Mouse (Mus musculus) ES-Bruce4 (cell line): Measurements from ENCODE around the gene D230025D16Rik. TPM values are rescaled to one million over a fixed set of nuclear protein-coding genes. Genes with fewer than 3 reads are reported as not detected.

Experiments
- H3K27ac ChIP-seq: 2 replicates; pipeline ENCODE4 v1.5.1; 2012; ENCODE audit warnings: low read length, inconsistent platforms; ENCODE audit not compliant: insufficient read depth
- H3K27me3 ChIP-seq: 2 replicates; pipeline ENCODE4 v1.6.1; 2012; ENCODE audit warnings: mild to moderate bottlenecking, low read length, inconsistent platforms; ENCODE audit not compliant: control insufficient read depth, poor library complexity, insufficient read depth, severe bottlenecking
- H3K36me3 ChIP-seq: 2 replicates; pipeline ENCODE4 v1.6.1; 2012; ENCODE audit warnings: inconsistent platforms, mild to moderate bottlenecking, low read length, moderate library complexity; ENCODE audit not compliant: control insufficient read depth, poor library complexity, insufficient read depth, severe bottlenecking
- H3K4me1 ChIP-seq: one replicate; pipeline ENCODE4 v1.8.1; 2011; ENCODE audit warnings: low read length; ENCODE audit not compliant: control insufficient read depth, insufficient read depth
- H3K4me3 ChIP-seq: 2 replicates; pipeline ENCODE4 v1.5.1; 2011; ENCODE audit warnings: low read depth, mild to moderate bottlenecking, low read length
- H3K9ac ChIP-seq: 2 replicates; pipeline ENCODE4 v1.6.1; 2012; ENCODE audit warnings: low read depth, mild to moderate bottlenecking, inconsistent platforms; ENCODE audit not compliant: poor library complexity, severe bottlenecking
- H3K9me3 ChIP-seq: replicated peaks from 2 replicates; pipeline ENCODE4 v1.6.1; 2012; ENCODE audit warnings: mild to moderate bottlenecking, low read length, inconsistent platforms; ENCODE audit not compliant: control insufficient read depth, poor library complexity, insufficient read depth, severe bottlenecking
- CTCF ChIP-seq: IDR thresholded peaks from one replicate; pipeline ENCODE4 v1.8.1; 2011; ENCODE audit warnings: low read depth, low read length
- EP300 ChIP-seq: IDR thresholded peaks from 2 replicates; pipeline ENCODE4 v1.6.1; 2011; ENCODE audit warnings: low read depth, low read length; ENCODE audit not compliant: insufficient read depth
- POLR2A ChIP-seq: IDR thresholded peaks from one replicate; pipeline ENCODE4 v1.8.1; 2011; ENCODE audit warnings: low read length; ENCODE audit not compliant: insufficient read depth
- polyA plus RNA-seq: library from polyadenylated mRNA; stranded (reverse); fragments of >200 nt; gene quantifications from 2 replicates; pipeline ENCODE4 v1.2.4, GENCODE M21; 2011; ENCODE audit warnings: low read depth; ENCODE audit not compliant: missing spikeins, insufficient read depth, insufficient read length

The D230025D16Rik gene
- polyA plus RNA-seq, 1 experiment: 88.0 TPM

GRCm38 (mm10) chr8:105264024-105264982, 39.4 kb downstream of the D230025D16Rik start, which contains the start of the genes Tradd and Fbxl8:
TSS of gene Tradd (minus strand) at chr8:105264609.
TSS of gene Fbxl8 (plus strand) at chr8:105264648.
- H3K4me3 ChIP-seq: peak within 1 kb of the TSS; percentile 80

GRCm38 (mm10) chr8:105265128-105265527, 40.2 kb downstream of the D230025D16Rik start:
- Histone ChIP-seq H3K9me3 (no peaks in the 10 kb centered on the region), H3K4me1 (no peaks in the 10 kb centered on the region), H3K27ac (no peak overlapping the region), H3K4me3 (peak overlapping the region; percentile 11; the same call in 1 of the 2 replicates), H3K36me3 (no peaks in the 10 kb centered on the region), H3K27me3 (peaks cover 7% of the 10 kb centered on the region; the same call in 1 of the 2 replicates), H3K9ac (peak overlapping the region; percentile 64)
- TF ChIP-seq POLR2A (no peak), CTCF (no peak), EP300 (no peak)

More at GRCm38 (mm10) chr8:105264024-105264982, 39.4 kb downstream of the D230025D16Rik start, which contains the start of the genes Tradd and Fbxl8:
- H3K27ac ChIP-seq: no peak within 1 kb of the TSS
- TF ChIP-seq POLR2A (no peak), EP300 (no peak), CTCF (no peak)
- peak within 1 kb of the TSS; percentile 64 for H3K9ac ChIP-seq
- no peaks in the 10 kb centered on the region for H3K4me1 ChIP-seq
- H3K36me3 ChIP-seq: no peaks in the 10 kb centered on the region
- H3K27me3 ChIP-seq: 0 out of 2 replicates have a peak, but pooled peaks cover 2% of the 10 kb centered on the region
- H3K9me3 ChIP-seq: no peaks in the 10 kb centered on the region

GRCm38 (mm10) chr8:105266775-105267174, 41.8 kb downstream of the D230025D16Rik start:
- Histone ChIP-seq H3K36me3 (no peaks in the 10 kb centered on the region), H3K9me3 (no peaks in the 10 kb centered on the region), H3K27ac (no peak overlapping the region), H3K9ac (no peak overlapping the region), H3K4me1 (peaks cover 2% of the 10 kb centered on the region), H3K4me3 (no peak overlapping the region), H3K27me3 (peaks cover 16% of the 10 kb centered on the region)
- TF ChIP-seq EP300 (no peak), POLR2A (no peak), CTCF (no peak)

- Histone ChIP-seq H3K9me3 (no peaks in the 10 kb centered on the region), H3K36me3 (no peaks in the 10 kb centered on the region), H3K4me1 (peaks cover 2% of the 10 kb centered on the region), H3K27me3 (peaks cover 18% of the 10 kb centered on the region), H3K4me3 (peak overlapping the region; percentile 61), H3K27ac (no peak overlapping the region), H3K9ac (peak overlapping the region; percentile 54)
- TF ChIP-seq POLR2A: no peak
Measured at GRCm38 (mm10) chr8:105268342-105269074, 43.6 kb downstream of the D230025D16Rik start.

- peaks cover 2% of the 10 kb centered on the region for H3K4me1 ChIP-seq
- H3K4me3 ChIP-seq: peak overlapping the region; percentile 61
- no peak for TF ChIP-seq EP300
- no peak for TF ChIP-seq CTCF
- no peak for TF ChIP-seq POLR2A
Measured at GRCm38 (mm10) chr8:105269075-105269458, 44.1 kb downstream of the D230025D16Rik start.

More at GRCm38 (mm10) chr8:105269075-105269458, 44.1 kb downstream of the D230025D16Rik start:
- Histone ChIP-seq H3K27ac (no peak overlapping the region), H3K9me3 (no peaks in the 10 kb centered on the region), H3K27me3 (peaks cover 18% of the 10 kb centered on the region), H3K9ac (peak overlapping the region; percentile 54), H3K36me3 (no peaks in the 10 kb centered on the region)
